Mouse (Mus musculus): Measurements from ENCODE around the gene Vrk1.

- TF ChIP-seq CTCF (IDR thresholded peaks at IDR 0.05; ENCODE audit: borderline replicate concordance, insufficient read depth, low read depth, low read length) (no peak), POLR2A (IDR thresholded peaks at IDR 0.05; ENCODE audit: borderline replicate concordance, insufficient read depth, low read length) (no peak)
These were observed 72.9 kb downstream of the Vrk1 start for GRCm38 (mm10) chr12:106082958-106083381.
